Mouse (Mus musculus) kidney, postnatal 14 days (tissue): ENCODE measurements around the gene Brwd1.
"Not testable (repeated sequence)": the region's sequence is repeated elsewhere in the genome, so short reads cannot be mapped to it uniquely, and the experiment has no call there.

Experiments
- DNase-seq: peaks from one replicate; pipeline ENCODE4 v3.0.0; 2022; ENCODE audit warnings: mixed read lengths

Brwd1 gene

DNA sequence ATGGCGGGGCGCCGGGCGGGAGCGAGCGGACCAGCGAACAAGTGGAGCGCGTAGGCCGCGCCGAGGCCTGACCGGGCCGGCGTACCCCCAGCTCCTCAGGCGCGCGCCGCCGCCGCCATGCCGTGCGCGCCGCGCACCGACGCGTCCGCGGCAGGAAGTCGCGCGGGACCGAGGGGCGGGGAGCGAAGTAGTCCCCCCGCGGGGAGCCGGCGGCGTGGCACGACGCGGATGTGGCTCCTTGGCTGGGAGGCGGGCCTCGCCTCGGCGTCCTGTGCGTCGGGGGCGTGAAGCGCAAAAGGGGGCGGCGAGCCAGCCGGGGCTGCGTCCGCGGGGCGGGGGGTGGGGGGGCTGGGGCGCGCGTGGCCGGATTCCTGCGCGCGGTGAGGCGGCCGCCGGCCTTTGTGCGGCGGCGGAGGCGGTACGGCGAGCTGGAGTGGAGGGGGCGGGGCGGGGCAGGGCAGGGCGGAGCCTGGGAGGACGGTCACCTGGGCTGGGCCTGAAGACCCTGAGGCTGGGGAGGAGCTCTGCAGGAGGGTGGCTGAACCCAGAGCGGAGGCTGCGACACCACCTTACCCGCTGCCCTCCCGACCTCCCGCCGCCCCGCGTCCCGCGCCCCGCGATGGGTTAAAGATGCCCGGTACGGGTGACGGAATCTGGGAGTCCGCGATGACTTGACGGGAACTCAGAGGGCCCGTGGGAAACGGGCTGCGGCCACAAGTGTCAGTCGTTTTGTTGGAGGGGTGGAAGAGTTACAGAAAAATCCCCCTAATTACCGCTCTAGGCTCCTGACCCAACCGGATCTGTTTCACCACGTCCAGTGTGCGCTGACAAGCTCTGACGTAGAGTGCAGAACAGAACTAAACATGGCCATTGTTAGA lies at the start of gene Brwd1:
Gene Brwd1 (minus strand): TSS at position 226 of the 878 bp plus-strand sequence.
- DNase-seq: peak; percentile 95

DNA sequence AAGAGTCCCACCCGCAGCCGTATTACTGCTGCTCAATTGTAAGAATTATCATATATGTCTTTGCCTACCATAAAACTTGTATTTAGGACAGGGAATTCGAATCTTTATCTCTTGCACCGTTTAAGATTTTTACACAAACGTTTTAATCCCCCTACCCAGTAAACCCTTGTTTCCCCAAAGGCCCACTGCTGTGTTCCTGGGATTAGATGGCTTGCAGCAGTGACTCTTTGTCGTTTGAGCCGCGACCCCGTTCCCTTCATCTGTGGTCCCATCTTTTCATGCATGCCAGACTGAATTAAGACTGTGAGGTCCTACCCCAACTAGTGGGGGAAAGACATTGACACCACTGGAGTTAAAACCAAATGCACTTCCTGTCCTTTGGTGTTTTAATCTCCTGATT lies 46.1 kb upstream of the Brwd1 start:
- no peak for DNase-seq

DNA sequence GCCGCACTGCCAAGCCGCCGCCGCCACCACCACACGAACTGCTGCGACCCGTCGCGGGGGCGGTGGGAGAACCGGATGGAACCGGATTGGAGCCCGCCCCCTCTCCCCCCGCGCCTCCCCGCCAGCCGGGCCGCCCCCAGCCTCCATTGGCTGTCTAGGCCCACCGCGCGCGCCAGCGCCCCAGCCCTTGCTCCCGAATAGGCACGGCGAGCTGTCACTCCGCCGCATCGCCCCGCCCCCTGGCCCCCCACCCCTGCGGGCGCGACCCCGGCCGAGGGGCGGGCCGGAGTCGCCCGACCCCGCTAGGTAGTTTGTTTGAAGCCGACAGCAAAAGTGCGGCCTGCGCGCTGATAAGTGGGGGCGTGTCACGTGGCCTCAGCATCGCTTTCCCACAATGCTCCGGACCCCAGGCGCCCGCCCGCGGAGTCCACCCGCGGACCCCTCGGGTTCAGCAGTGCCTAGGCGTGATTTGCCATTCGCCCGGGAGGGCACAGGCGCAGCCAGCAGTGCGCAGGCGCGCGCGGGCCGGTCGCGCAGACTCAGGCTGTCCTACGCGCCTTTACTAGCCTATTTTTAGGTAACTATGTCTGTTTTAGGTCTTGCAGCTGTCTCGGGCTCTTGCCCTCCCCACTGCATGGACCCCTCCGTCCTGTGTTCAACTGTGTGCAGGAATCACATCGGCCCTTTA lies 45.5 kb upstream of the Brwd1 start, which contains the start of gene Hmgn1:
Gene Hmgn1 (minus strand): TSS at position 73 of the 688 bp plus-strand sequence.
- peak; percentile 99 for DNase-seq

DNA sequence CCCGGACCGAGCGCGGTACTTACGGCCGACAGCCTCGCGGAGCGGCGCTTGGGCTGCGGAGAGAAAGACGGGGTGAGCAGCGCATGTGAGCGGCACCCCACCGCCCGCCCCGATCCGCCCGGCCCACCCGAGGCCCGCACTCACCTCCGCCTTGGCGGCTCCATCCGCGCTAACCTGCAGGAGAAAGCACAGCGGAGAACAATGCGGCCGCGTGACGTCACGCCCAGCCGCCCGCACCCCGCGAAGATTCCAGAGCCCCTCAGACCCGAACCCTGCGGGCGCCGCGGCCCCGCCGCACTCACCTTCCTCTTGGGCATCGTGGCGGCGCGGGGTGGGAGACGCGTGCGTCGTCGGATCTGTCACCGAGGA lies 44.9 kb upstream of the Brwd1 start:
- DNase-seq: no peak

DNA sequence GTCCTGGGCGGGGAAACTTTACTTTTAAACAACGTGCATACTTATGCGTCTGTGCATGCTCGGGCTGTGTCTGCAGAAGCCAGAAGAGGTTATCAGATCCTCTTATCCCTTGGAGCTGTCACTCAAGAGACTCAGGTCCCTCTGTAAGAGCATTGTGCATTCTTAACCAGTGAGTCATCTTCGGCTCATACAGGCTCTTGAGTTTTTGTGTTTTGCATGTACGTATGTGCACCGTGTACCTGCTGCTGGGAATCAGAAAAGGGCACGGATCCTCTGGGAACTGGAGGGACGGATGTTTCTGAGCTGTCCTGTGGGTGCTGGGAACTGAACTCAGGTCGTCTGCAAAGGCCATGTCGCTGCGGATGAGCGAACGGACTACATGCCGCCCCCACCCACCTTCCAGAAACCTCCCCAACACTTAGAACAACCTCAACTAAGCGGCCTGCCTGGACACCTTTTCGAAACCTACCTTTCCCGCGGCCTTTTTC lies 44.4 kb upstream of the Brwd1 start:
- DNase-seq: peak; percentile 11

DNA sequence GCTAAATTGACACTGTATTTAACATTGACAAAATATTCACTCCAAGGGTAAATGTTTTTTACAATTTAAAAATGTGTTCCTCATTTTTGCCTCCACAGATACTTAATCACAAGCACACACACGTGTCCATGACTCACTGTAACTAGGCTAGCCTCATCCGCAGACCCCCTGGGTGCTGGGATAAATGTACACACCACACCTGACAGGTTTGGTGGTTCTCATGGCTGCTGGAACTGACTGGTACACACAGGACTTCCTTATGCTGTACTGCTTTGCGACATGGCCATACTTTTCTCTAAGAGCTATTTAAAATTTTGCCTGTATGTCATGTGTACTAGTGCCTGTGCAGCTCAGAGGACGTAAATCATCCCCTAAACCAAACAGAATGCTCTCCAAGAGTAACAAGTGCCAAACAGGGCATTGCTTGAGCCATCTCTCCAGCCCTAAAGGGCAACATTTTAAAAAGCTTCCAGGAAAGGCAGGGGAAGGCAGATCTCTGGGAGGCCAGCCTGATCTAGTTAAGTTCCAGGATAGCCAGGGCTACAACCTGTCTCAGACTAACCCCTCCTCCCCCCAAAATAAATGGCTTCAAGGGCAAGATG lies 37.8 kb upstream of the Brwd1 start:
- no peak for DNase-seq

DNA sequence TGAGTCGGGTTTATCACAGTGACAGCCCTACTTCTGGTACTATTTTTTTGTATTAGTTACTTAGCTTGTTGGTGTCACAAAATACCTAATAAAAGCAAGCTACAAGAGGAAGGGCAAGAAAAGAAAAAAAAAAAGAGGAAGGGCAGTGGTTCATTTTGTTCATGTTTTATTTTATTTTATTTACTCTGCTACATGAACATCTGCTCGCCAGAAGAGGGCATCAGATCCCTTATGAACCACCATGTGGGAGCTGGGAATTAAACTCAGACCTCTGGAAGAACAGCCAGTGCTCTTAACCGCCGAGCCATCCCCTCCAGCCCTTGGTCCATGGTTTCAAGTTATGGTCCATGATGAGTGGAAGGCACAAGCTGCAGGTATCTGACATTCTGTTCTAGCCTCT lies 32.4 kb upstream of the Brwd1 start:
- DNase-seq: no peak

DNA sequence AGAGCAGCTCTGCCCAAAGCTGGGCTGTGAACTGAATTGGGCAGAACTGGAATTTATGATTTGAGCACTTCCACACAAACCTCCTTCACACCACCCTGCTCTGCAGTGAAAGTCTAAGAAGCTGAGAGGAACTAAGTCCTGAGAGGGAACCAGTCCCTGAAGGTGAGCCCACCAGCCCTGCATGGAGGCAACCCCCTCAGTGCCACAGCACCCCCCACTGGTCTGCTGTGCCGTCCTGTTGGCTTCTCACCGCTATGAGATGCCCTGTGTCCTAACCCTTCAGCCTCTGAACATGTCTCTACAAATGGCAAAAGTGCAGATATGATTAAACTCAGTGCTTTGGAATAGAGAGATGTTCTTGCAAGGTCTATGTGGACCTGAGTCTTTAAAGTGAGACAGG lies 30.4 kb upstream of the Brwd1 start:
- no peak for DNase-seq

DNA sequence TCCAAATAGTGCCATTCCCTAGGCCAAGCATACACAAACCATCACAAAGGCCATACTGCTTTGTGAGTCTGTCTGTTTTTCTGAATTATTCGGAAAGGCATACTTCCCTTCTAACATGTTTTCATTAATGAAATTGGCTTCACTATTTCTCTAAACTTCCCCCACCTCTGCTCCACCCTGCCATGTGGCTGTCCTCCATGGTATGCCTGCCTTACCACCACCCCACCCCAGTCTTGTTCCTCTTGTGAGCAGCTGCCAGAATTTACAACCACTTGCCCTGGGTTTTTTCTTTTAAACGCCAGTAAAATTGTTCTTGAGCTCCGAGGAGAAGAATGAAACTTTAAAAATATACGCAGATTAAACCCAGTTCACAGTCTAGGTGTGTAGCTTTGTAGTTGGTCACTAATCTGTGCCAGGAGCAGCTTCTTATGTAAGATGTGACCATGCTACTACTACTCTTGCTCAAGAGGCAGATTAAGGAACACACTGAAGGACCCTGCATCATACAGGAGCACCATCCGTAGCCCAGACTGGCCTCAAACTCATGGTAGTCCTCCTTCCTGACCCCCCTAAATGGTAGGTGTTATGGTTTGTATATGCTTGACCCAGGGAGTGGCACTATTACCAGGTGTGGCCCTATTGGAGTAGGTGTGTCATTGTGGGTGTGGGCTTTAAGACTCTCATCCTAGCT lies 28.5 kb upstream of the Brwd1 start:
- DNase-seq: no peak

DNA sequence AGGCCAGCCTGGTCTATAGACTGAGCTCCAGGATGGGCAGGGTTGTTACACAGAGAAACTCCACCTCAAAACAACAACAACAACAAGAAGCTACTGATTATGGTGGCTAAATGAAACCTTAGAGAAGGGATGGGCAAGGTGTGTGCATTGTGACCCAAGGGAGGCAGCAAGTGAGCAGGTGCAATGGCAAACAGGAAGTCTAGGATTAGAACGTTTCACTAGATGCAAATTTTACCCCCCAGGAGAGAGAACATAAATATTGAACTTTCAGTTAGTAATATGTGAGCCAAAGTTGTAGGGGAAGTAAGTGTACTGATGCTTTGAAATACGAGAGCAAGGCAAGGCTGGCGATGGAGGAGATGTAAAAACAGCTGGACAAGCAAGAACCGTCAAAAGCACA lies 27.3 kb upstream of the Brwd1 start:
- no peak for DNase-seq

DNA sequence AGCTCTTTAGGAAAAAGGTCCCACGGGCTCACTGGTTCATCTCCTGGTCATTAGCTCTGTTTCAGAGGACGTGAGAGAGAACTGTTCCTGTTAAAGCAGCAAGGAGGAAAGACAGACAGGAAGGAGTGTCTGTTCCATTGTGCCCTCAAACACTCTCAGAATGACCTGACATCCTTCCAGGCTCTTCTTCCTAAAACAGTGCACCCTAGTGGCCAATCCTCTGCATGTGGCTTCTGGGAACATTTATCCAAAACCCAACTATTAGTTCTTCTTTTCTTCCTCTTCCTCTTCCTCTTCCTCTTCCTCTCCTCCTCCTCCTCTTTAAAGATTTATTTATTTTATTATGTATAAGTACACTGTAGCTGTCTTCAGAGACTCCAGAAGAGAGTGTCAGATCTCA lies 20.7 kb upstream of the Brwd1 start:
- DNase-seq: peak; percentile 28

DNA sequence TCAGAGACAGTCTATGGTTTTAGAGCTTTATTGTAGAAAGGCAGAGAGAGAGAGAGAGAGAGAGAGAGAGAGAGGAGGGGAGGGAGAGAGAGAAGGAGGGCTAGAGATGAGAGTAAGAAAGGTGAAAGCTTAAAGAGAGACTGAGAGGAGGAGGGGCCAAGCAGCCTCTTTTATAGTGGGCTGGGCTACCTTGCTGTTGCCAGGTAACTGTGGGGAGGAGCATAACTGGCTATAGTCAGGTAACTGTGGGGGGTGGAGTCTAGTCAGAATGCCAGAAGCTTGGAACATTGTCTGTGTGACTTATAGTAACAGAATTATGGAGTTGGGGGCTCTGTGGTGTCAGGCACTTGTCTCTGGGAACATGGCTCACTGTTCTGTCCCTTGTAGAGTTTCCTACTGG lies 15.5 kb upstream of the Brwd1 start:
- DNase-seq: not testable (repeated sequence)

DNA sequence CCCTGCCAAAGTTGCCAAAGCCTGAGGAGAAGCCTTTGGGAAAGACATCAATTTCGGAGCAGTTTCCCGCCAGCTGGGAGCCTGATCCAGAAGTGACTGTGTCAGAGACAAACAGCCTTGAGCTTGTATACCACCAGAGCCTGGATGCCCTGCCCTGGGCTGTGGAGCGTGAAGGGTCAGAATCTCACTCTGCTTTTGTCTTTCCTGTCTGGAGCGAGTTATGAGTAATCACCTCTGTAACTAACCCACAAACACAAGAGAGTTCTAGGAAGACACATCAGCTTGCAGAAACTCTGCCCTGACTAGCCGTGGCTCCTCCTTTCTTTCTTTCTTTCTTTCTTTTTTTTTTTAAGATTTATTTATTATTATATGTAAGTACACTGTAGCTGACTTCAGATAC lies 13.6 kb upstream of the Brwd1 start:
- DNase-seq: no peak

DNA sequence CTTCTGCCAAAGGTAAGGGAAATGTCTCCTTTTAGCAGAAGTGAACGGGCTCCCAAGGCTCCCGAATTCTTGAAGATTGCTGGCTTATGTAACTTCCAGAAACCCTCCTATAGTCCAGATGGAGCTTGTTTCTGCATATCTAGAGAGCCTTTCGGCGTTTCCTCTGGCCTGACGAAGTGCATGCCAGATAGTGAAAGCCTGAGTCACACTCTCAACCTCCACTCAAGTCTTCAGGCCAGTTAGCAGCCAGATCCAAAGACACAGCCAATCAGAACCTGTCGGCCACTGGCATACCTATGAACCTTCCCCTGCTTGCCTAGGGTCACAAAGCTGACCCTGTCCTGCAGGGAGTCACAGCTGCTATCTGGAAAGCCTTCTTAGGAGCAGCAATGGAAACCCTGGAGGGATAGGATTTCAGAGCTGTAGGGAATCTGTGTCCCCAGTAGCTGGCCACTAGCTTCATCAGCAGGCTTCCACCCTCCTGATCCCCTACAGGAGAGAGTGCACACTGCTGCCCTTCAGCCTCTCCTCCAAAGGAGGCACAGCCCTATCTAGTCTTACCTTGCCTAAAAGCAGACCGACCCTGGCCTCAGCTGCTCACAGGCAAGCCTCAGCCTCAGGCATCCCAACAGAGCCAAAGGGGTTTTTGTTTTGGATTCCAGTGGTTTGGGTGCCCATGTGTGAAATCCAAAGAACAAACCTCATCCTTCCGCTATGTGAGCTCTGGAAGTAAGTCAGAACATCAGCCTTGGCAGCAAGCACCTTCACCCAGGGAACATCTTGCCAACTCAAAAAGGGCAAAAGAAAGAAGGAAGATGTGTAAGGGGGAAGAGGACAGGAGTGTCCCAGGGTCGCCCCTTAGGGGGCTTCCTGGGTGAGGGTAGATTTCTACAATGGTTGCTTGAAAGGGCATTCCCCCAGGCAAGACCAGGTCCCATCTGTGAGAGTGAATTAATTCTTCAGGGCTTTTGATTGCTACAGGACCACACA lies 9.5 kb upstream of the Brwd1 start:
- no peak for DNase-seq

DNA sequence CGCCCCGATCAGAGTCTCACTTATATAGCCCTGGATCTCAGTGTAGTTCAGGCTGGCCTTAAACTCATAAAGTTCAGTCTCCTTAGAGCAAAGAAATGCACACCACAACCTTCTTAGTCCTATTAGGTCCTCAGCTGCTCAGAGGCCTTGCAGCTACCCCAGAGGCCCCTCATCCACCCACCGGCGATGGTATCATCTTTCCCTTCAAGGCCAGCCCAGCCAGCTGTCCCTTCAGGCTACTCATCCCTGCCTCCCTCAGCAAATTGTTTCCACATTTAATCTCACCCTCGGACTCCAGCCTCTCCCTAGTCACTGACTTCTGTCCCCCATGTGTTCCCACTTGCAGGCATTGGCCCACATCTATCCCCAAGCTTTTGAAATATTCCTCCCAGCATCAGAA lies 5.8 kb upstream of the Brwd1 start:
- DNase-seq: no peak

DNA sequence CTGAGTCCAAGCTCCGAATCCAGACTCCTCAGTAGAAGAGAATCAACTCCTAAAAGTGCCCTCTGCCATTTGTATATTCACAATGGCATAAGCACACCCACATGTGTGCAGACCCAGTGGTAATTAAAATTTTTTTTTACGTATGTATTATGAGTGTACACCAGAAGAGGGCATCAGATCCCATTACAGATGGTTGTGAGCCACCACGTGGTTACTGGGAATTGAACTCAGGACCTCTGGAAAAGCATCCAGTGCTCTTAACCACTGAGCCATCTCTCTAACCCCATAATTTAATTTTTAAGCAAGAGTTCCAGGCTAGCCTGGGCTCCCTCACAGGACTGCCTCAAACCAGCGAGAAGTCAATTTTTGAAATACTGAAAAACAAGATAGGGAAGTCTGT lies 5.1 kb upstream of the Brwd1 start:
- no peak for DNase-seq

DNA sequence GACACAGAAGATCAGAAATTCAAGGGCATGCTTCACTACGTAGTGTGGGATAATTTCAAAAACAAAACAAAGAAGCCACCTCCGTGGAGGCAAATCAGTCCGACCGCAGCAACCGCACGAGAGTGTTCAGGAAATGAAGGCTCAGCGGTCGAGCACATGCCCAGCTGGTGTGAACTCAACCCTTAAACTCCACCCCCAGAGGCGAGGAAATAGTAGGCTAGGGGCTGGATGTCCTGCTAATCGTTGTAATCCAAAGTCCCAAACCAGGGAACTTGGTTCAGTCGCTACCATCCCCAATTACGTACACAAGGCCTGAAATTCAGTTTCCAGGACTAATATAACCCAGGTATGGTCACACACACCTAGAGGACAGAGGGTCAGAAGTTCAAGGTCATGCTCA lies 4.7 kb upstream of the Brwd1 start:
- no peak for DNase-seq

DNA sequence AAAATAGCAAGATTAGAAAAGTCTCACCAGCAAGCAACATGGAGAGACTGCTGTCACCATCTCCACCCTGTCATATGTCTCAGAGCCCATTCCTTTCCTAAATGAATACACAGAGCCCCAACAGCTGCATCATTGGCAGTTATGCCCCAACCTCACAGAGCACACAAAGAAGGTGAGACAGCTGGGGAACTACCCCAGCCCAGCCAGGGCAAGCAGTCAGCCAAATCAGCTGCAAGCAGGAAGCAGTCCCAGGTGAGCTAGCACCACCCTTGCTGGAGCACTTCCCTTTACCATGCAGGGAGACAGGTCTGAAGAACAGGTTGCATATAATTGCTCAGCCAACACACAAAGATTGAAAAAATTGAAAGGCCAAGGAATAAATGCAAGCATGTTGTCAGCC lies 3.3 kb upstream of the Brwd1 start:
- DNase-seq: no peak

DNA sequence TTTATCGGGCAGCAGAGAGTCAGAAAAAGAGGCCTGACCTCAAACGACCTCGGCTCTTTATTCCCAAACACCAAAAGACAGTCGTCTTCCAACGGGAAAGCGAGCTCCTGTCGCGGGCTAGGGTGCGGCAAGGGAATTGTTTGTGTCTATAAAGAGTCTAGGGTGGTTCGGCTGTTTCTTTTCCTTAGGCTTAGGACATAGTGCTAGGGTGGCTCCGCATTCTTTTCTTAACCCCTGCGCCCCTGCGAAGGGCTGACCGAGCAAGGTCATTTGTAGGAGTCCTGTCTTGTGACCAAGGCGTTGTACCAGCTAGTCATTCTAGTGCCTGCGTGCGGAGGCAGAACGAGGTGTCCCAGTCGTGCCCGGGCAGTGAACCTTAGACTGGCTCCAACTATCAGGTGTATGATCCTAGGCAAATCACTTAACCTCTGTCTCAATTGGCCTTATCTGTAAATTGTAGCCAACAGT lies 887 bp upstream of the Brwd1 start:
- DNase-seq: peak; percentile 80

DNA sequence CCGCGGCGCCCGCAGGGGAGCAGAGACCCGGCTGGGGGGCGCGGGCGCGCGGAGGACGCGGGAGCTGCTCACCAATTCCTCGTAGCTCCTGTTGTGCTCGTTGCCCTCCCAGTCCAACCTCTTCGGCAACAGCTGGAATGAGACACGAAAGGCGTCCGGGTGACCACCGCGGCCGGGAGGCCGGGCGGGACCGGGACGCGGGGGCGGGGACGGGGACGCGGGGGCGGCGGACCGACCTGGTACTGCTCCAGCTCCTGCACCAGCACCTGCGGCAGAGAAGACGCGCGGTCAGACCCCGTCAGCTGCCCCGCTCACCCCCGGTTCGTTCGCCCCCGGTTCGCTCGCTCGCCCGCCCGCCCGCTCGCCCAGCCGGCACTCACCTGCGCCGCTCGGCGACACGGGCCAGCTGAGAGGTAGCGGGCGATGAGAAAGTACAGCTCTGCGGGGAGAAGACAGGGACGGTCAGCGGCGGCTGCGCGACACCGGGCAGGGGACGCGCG lies 534 bp downstream of the Brwd1 start:
- DNase-seq: no peak

DNA sequence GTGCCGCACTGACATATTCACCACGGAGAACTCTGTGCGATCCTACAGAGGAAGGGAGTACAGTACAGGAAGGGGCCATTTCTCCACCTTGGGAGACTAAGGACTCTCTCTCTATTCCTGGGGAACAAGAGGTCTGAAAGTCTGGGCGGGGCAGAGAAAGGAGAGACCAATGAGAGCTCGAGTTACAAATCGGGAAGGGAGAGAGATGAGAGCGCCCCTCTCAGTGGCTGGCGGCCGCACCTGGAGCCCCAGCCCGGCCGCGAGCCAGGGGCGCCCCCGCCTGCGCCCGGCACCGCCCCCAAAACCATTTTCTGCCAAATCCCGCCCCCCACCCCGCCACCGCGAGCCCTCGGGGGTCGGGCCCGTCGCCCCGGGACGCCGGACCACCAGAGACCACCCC lies 995 bp downstream of the Brwd1 start:
- peak; percentile 95 for DNase-seq

DNA sequence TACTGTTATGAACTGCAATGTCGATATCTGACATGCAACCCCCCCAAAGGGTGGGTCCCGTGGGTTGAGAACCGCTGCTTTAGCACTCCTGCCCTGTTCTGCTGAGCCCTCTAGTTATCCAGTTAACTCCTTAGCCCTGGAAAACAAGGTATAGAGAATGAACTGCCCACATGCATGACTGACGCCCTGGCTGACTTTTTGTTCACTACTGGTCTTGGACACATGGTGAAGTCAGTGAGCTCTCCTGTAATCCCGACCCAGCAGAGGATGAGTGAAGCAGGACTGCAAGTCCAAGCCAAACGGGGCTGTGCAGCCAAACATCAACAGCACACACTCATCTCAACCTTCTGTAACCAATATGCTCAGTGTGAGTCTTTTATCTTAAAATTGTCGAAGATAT lies 1.8 kb downstream of the Brwd1 start:
- no peak for DNase-seq
